Mouse (Mus musculus) heart, postnatal 25 days (tissue): ENCODE results near the gene Dock2. TPM values are rescaled to one million over a fixed set of nuclear protein-coding genes. Genes with fewer than 3 reads are reported as not detected.

Experiments used
- DNase-seq: peaks from one replicate; pipeline ENCODE4 v3.0.0; 2022; ENCODE audit warnings: low spot score
- intact Hi-C: fragments of 180-260 bp; cut with DNase I; formaldehyde crosslinking; loops from one replicate; pipeline ENCODE4 v1.15.1; 2025
- total RNA-seq, 2 experiments: library from RNA; stranded (reverse); gene quantifications; 2 replicates each; pipeline ENCODE4 v1.2.3; 2021

The Dock2 gene
- total RNA-seq, 2 experiments from 2014 or later, result 2.2 to 2.5 TPM

GRCm38 (mm10) chr11:34312208-34312607 is 471.5 kb downstream of the Dock2 start:
- no peak for DNase-seq
- intact Hi-C loops, result loop anchor here (2.0 kb wide), 1 partner anchor 503 kb away; no protein-coding TSS in a partner anchor

GRCm38 (mm10) chr11:34311717-34312116 is 472.0 kb downstream of the Dock2 start:
- intact Hi-C loops, result loop anchor here (2.0 kb wide), 1 partner anchor 503 kb away; no protein-coding TSS in a partner anchor
- no peak for DNase-seq

GRCm38 (mm10) chr11:34309360-34309759 is 474.3 kb downstream of the Dock2 start:
- DNase-seq, result no peak
- intact Hi-C loops, result no loop called here

- intact Hi-C loops, result no loop called here
- no peak for DNase-seq
These were observed 475.0 kb downstream of the Dock2 start for GRCm38 (mm10) chr11:34308731-34309130.

- no peak for DNase-seq
- intact Hi-C loops, result no loop called here
These were observed 477.5 kb downstream of the Dock2 start for GRCm38 (mm10) chr11:34306231-34306630.

- intact Hi-C loops, result no loop called here
- DNase-seq, result no peak
These were observed 483.6 kb downstream of the Dock2 start for GRCm38 (mm10) chr11:34300064-34300463.

- intact Hi-C loops, result no loop called here
- DNase-seq, result no peak
These were observed 484.1 kb downstream of the Dock2 start for GRCm38 (mm10) chr11:34299550-34299949.

GRCm38 (mm10) chr11:34297698-34298378 is 485.9 kb downstream of the Dock2 start:
- DNase-seq, result no peak
- intact Hi-C loops, result no loop called here

GRCm38 (mm10) chr11:34291304-34291703 is 492.4 kb downstream of the Dock2 start:
- DNase-seq, result no peak

GRCm38 (mm10) chr11:34290708-34291107 is 493.0 kb downstream of the Dock2 start:
- intact Hi-C loops, result no loop called here
- DNase-seq, result no peak

More at GRCm38 (mm10) chr11:34291304-34291703, 492.4 kb downstream of the Dock2 start:
- intact Hi-C loops, result no loop called here

GRCm38 (mm10) chr11:34290265-34290664 is 493.4 kb downstream of the Dock2 start:
- no peak for DNase-seq
- intact Hi-C loops, result no loop called here

GRCm38 (mm10) chr11:34284124-34284808 is 499.4 kb downstream of the Dock2 start:
- intact Hi-C loops, result no loop called here

GRCm38 (mm10) chr11:34277047-34277445 is 506.6 kb downstream of the Dock2 start:
- intact Hi-C loops, result no loop called here
- DNase-seq, result no peak

More at GRCm38 (mm10) chr11:34284124-34284808, 499.4 kb downstream of the Dock2 start:
- no peak for DNase-seq

GRCm38 (mm10) chr11:34276363-34277046 is 507.2 kb downstream of the Dock2 start:
- intact Hi-C loops, result no loop called here
- DNase-seq, result no peak

GRCm38 (mm10) chr11:34275941-34276340 is 507.8 kb downstream of the Dock2 start:
- DNase-seq, result no peak
- intact Hi-C loops, result no loop called here

- DNase-seq, result no peak
- intact Hi-C loops, result no loop called here
These were observed 511.7 kb downstream of the Dock2 start for GRCm38 (mm10) chr11:34272016-34272415.

- intact Hi-C loops, result no loop called here
- DNase-seq, result no peak
These were observed 519.6 kb downstream of the Dock2 start for GRCm38 (mm10) chr11:34264099-34264498.

- no peak for DNase-seq
- intact Hi-C loops, result no loop called here
These were observed 524.7 kb downstream of the Dock2 start for GRCm38 (mm10) chr11:34258849-34259469.

GRCm38 (mm10) chr11:34257548-34258189 is 526.0 kb downstream of the Dock2 start:
- intact Hi-C loops, result no loop called here
- DNase-seq, result no peak

GRCm38 (mm10) chr11:34242979-34243378 is 540.7 kb downstream of the Dock2 start:
- intact Hi-C loops, result no loop called here
- DNase-seq, result no peak
